Mouse (Mus musculus): ENCODE results near the gene Gm35549. TPM values are rescaled to one million over a fixed set of nuclear protein-coding genes. Genes with fewer than 3 reads are reported as not detected.

Gm35549 gene
- polyA plus RNA-seq, 2 experiments, result 0.45 TPM; not detected in 1

DNA sequence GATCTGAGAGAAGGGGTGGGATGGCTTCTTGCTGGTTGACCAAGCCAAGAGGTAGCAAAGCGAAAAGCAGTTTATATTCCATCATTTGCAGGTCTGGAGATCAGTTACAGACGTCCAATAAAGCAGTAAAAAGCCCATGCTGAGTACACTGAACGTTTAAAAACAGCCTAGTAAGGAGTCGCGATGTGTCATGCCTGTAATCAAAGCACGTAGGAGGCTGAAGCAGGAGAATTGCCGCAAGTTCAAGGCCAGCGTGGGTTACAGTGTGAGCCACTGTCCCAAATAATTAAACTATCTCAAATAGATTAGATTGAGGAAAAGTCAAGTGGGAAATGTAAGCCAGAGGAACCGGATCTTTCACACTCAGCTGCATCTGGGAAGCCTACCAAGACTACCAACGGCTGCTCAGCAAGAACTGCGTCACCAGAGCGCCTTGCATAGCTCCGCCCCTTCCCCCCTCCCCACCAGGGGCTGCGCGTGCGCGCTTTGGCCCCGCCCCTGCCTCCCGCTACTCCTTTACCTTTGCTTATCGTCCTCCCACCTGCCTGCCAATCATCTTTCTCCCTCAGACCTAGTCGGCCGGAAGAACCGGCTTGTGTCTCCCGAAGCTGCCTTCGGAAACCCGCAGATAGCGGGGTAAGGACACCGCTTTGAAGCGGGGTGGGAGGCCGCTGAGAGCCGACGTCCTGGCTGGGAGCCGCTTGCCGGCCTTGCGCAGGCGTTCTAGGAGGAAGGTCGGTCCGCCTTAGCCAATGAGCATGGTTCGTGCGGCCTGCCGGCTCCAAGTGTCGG, 38.6 kb downstream of the Gm35549 start, which contains the start of gene Tcaim:
Gene Tcaim (plus strand): TSS at position 487 of the 792 bp plus-strand sequence.
- H3K4me2 ChIP-seq (replicated peaks; ENCODE audit: low read depth, low read length, severe bottlenecking), result peak within 1 kb of the TSS; percentile 82
- peak; percentile 30; the same call in 1 of the 2 replicates for TF ChIP-seq POLR2A (IDR thresholded peaks at IDR 0.05; ENCODE audit: borderline replicate concordance, extremely low read depth, insufficient read depth, insufficient read length)
- H3K27me3 ChIP-seq (ENCODE audit: control insufficient read depth, insufficient read depth, low read length), result no peaks in the 10 kb centered on the region
- DNase-seq (ENCODE audit: low spot score) (peak; percentile 95), ATAC-seq (ENCODE audit: low FRiP score, low read depth) (peak; percentile 99)
- peak within 1 kb of the TSS; percentile 76 for H3K27ac ChIP-seq (replicated peaks; ENCODE audit: low read depth, low read length)
- peaks cover 8% of the 10 kb centered on the region for H3K4me1 ChIP-seq (ENCODE audit: control insufficient read depth, insufficient read depth, low read length)
- peak within 1 kb of the TSS; percentile 66 for H3K4me3 ChIP-seq (replicated peaks; ENCODE audit: low read length)
- H3K9me3 ChIP-seq (ENCODE audit: control insufficient read depth, low read length), result no peaks in the 10 kb centered on the region
- whole genome bisulfite sequencing, result 7% methylated on average over 38 of the region's 42 CpGs
- peaks cover 1% of the 10 kb centered on the region; the same call in 1 of the 2 replicates for H3K36me3 ChIP-seq (ENCODE audit: control insufficient read depth, insufficient read depth, low read length)
- H3K9ac ChIP-seq (ENCODE audit: low read depth, low read length, severe bottlenecking), result peak within 1 kb of the TSS; percentile 77

DNA sequence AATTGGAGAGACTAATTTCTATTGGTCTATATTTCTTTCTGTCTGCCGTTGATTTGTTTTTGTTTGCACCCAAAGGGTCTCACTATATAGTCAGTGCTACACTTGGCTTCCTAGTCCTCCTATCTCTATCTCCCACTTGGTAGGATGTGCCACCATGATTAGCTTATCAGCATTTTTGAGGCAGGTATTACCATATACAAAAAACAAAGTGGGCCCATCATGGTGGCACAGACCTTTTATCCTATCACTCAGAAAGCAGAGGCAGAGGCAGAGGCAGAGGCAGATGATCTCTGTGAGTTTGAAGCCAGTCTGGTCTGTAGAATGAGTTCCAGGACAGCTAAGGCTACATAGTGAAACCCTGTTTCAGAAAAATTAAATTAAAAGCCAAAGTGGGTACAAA, 57.3 kb downstream of the Gm35549 start:
- H3K36me3 ChIP-seq (ENCODE audit: control insufficient read depth, insufficient read depth, low read length), result no peaks in the 10 kb centered on the region
- WGBS, result 79% methylated on average over 1 of the region's 1 CpGs
- H3K27me3 ChIP-seq (ENCODE audit: control insufficient read depth, insufficient read depth, low read length), result no peaks in the 10 kb centered on the region
- ATAC-seq (ENCODE audit: low FRiP score, low read depth) (no peak), DNase-seq (ENCODE audit: low spot score) (no peak)
- H3K9ac ChIP-seq (ENCODE audit: low read depth, low read length, severe bottlenecking), result no peak overlapping the region
- H3K27ac ChIP-seq (replicated peaks; ENCODE audit: low read depth, low read length), result no peak overlapping the region
- no peak for TF ChIP-seq POLR2A (IDR thresholded peaks at IDR 0.05; ENCODE audit: borderline replicate concordance, extremely low read depth, insufficient read depth, insufficient read length)
- H3K9me3 ChIP-seq (ENCODE audit: control insufficient read depth, low read length), result no peaks in the 10 kb centered on the region
- no peak overlapping the region for H3K4me2 ChIP-seq (replicated peaks; ENCODE audit: low read depth, low read length, severe bottlenecking)
- H3K4me1 ChIP-seq (ENCODE audit: control insufficient read depth, insufficient read depth, low read length), result no peaks in the 10 kb centered on the region
- no peak overlapping the region for H3K4me3 ChIP-seq (replicated peaks; ENCODE audit: low read length)

DNA sequence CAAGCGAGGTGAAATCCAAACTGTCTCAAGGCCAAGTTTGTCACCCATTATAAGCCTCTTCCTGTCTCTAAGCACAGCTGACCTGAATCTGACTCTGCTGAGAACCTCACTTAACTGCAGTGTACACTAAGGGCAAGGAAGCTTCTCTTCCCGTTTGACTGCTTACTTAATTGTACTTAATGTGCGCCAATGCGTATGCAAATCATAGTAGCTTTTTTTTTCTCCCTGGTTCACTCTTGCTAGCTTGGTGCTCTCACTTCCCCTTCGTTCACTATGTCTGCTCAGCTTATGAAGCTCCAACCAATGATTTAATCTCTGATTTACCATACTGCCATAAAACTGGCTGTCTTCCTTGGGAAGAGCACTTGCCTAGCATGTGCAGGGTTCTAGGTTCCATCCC, 58.6 kb downstream of the Gm35549 start:
- Histone ChIP-seq H3K4me2 (replicated peaks; ENCODE audit: low read depth, low read length, severe bottlenecking) (no peak overlapping the region), H3K27me3 (ENCODE audit: control insufficient read depth, insufficient read depth, low read length) (no peaks in the 10 kb centered on the region), H3K36me3 (ENCODE audit: control insufficient read depth, insufficient read depth, low read length) (no peaks in the 10 kb centered on the region), H3K27ac (replicated peaks; ENCODE audit: low read depth, low read length) (no peak overlapping the region), H3K4me3 (replicated peaks; ENCODE audit: low read length) (no peak overlapping the region), H3K9me3 (ENCODE audit: control insufficient read depth, low read length) (no peaks in the 10 kb centered on the region), H3K4me1 (ENCODE audit: control insufficient read depth, insufficient read depth, low read length) (no peaks in the 10 kb centered on the region), H3K9ac (ENCODE audit: low read depth, low read length, severe bottlenecking) (no peak overlapping the region)
- TF ChIP-seq POLR2A (IDR thresholded peaks at IDR 0.05; ENCODE audit: borderline replicate concordance, extremely low read depth, insufficient read depth, insufficient read length), result no peak
- WGBS, result 65% methylated on average over 5 of the region's 5 CpGs
- no peak for DNase-seq (ENCODE audit: low spot score)
- ATAC-seq (ENCODE audit: low FRiP score, low read depth), result no peak

Other genes with a start within 250 kb of the Gm35549 start
- not detected in 2 replicates for gene Topaz1, start 96.7 kb downstream of the Gm35549 start, polyA plus RNA-seq (2012; rRNA removed)
- gene Topaz1, start 96.7 kb downstream of the Gm35549 start, polyA plus RNA-seq (2014; fragmentation: Nextera tagmentation; extraction: Ambion mirVana), result not detected in 2 replicates
- gene Tcaim, start 38.5 kb downstream of the Gm35549 start, polyA plus RNA-seq (2012; rRNA removed), result 6.1 and 6.6 TPM in 2 replicates
- gene Tcaim, start 38.5 kb downstream of the Gm35549 start, polyA plus RNA-seq (2014; fragmentation: Nextera tagmentation; extraction: Ambion mirVana), result 7.3 and 7.8 TPM in 2 replicates
- 117 and 119 TPM in 2 replicates for gene Zfp445, start 22.0 kb upstream of the Gm35549 start, polyA plus RNA-seq (2012; rRNA removed)
- gene Zfp445, start 22.0 kb upstream of the Gm35549 start, polyA plus RNA-seq (2014; fragmentation: Nextera tagmentation; extraction: Ambion mirVana), result 60.4 and 65.2 TPM in 2 replicates
- gene Zkscan7, start 41.6 kb upstream of the Gm35549 start, polyA plus RNA-seq (2012; rRNA removed), result 9.1 and 9.3 TPM in 2 replicates
- 2.6 and 3.2 TPM in 2 replicates for gene Zkscan7, start 41.6 kb upstream of the Gm35549 start, polyA plus RNA-seq (2014; fragmentation: Nextera tagmentation; extraction: Ambion mirVana)
- gene Zfp105, start 79.0 kb upstream of the Gm35549 start, polyA plus RNA-seq (2012; rRNA removed), result 9.7 and 13.3 TPM in 2 replicates
- 17.4 and 18.8 TPM in 2 replicates for gene Zfp105, start 79.0 kb upstream of the Gm35549 start, polyA plus RNA-seq (2014; fragmentation: Nextera tagmentation; extraction: Ambion mirVana)
- gene 1110059G10Rik, start 107.0 kb upstream of the Gm35549 start, polyA plus RNA-seq (2012; rRNA removed), result 17.6 and 19.3 TPM in 2 replicates
- 34.5 and 38.0 TPM in 2 replicates for gene 1110059G10Rik, start 107.0 kb upstream of the Gm35549 start, polyA plus RNA-seq (2014; fragmentation: Nextera tagmentation; extraction: Ambion mirVana)
- gene Kif15, start 107.0 kb upstream of the Gm35549 start, polyA plus RNA-seq (2012; rRNA removed), result 44.9 and 60.3 TPM in 2 replicates
- gene Kif15, start 107.0 kb upstream of the Gm35549 start, polyA plus RNA-seq (2014; fragmentation: Nextera tagmentation; extraction: Ambion mirVana), result 36.6 and 39.6 TPM in 2 replicates
- 17.1 and 18.3 TPM in 2 replicates for gene Tmem42, start 177.3 kb upstream of the Gm35549 start, polyA plus RNA-seq (2012; rRNA removed)
- 26.2 and 30.1 TPM in 2 replicates for gene Tmem42, start 177.3 kb upstream of the Gm35549 start, polyA plus RNA-seq (2014; fragmentation: Nextera tagmentation; extraction: Ambion mirVana)
- gene Tgm4, start 190.7 kb upstream of the Gm35549 start, polyA plus RNA-seq (2012; rRNA removed), result 0.41 and 0.45 TPM in 2 replicates
- gene Tgm4, start 190.7 kb upstream of the Gm35549 start, polyA plus RNA-seq (2014; fragmentation: Nextera tagmentation; extraction: Ambion mirVana), result 0.47 and 0.59 TPM in 2 replicates